Mouse (Mus musculus) adrenal gland, postnatal 14 days (tissue): ENCODE data around the gene Tmub2. TPM values are rescaled to one million over a fixed set of nuclear protein-coding genes. Genes with fewer than 3 reads are reported as not detected.
"Not testable (repeated sequence)": the region's sequence is repeated elsewhere in the genome, so short reads cannot be mapped to it uniquely, and the experiment has no call there.

Experiments used
- DNase-seq: peaks from one replicate; pipeline ENCODE4 v3.0.0; 2021; ENCODE audit warnings: mixed read lengths
- total RNA-seq: library from RNA; stranded (reverse); gene quantifications from 2 replicates; pipeline ENCODE4 v1.2.3, GENCODE M21; 2021

Tmub2 gene
- total RNA-seq, 1 experiment from 2014 or later = 40.1 TPM

- DNase-seq = no peak
These were observed 7.0 kb upstream of the Tmub2 start for GRCm38 (mm10) chr11:102277754-102278153.

GRCm38 (mm10) chr11:102279595-102279994 lies 5.1 kb upstream of the Tmub2 start:
- DNase-seq = no peak

GRCm38 (mm10) chr11:102280267-102280666 lies 4.5 kb upstream of the Tmub2 start:
- not testable (repeated sequence) for DNase-seq

GRCm38 (mm10) chr11:102283922-102284321 lies 809 bp upstream of the Tmub2 start:
- no peak for DNase-seq

GRCm38 (mm10) chr11:102285095-102285834 lies 534 bp downstream of the Tmub2 start:
- DNase-seq = no peak

- no peak for DNase-seq
These were observed 2.8 kb downstream of the Tmub2 start for GRCm38 (mm10) chr11:102287485-102287884.

GRCm38 (mm10) chr11:102288027-102288804 lies 3.5 kb downstream of the Tmub2 start:
- no peak for DNase-seq

- no peak for DNase-seq
These were observed 4.2 kb downstream of the Tmub2 start for GRCm38 (mm10) chr11:102288913-102289312.

GRCm38 (mm10) chr11:102289511-102290100 lies 4.9 kb downstream of the Tmub2 start:
- no peak for DNase-seq

- DNase-seq = no peak
These were observed 5.4 kb downstream of the Tmub2 start for GRCm38 (mm10) chr11:102290141-102290540.

GRCm38 (mm10) chr11:102291051-102291535 lies 6.4 kb downstream of the Tmub2 start:
- no peak for DNase-seq

- no peak for DNase-seq
These were observed 9.2 kb downstream of the Tmub2 start for GRCm38 (mm10) chr11:102293971-102294370.

- no peak for DNase-seq
These were observed 9.7 kb downstream of the Tmub2 start for GRCm38 (mm10) chr11:102294416-102294815.

- DNase-seq = no peak
These were observed 10.3 kb downstream of the Tmub2 start for GRCm38 (mm10) chr11:102294887-102295597.

GRCm38 (mm10) chr11:102295598-102296471 lies 11.1 kb downstream of the Tmub2 start:
- DNase-seq = peak; percentile 77

GRCm38 (mm10) chr11:102296491-102297472 lies 12.1 kb downstream of the Tmub2 start, which contains the start of gene Atxn7l3:
Gene Atxn7l3 (minus strand): TSS chr11:102296631.
- DNase-seq = peak; percentile 100

- no peak for DNase-seq
These were observed 13.1 kb downstream of the Tmub2 start for GRCm38 (mm10) chr11:102297577-102298556.

GRCm38 (mm10) chr11:102299839-102300238 lies 15.1 kb downstream of the Tmub2 start:
- peak; percentile 77 for DNase-seq

GRCm38 (mm10) chr11:102304141-102304540 lies 19.4 kb downstream of the Tmub2 start:
- no peak for DNase-seq
